12 mouse cellular contexts compared by ENCODE assay signal in the genomic region with DNA sequence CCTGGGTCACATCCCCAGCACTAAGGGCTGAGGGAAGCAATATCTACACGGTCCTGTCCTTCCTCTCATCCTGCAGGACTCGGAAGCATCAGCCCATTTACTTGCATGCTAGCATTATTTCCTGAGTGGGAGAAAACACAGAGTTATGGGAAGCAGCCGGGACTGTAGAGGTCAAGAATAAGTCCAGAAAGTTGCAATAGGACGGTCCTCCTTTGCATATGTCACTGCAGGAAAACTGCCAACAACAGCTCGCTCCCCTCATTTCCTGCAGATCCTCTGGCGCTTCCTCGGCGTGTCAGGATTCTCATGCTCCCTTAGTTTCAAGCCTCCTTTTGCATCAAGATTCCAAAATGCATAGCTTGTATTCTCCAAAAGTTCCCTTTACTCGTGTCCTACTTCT. TPM values are rescaled to one million over a fixed set of nuclear protein-coding genes. Genes with fewer than 3 reads are reported as not detected.
A peak's percentile ranks its signal among the peaks of the same experiment; 100 is the strongest.
DNase-seq lines count a peak whose midpoint lies in the region; ATAC-seq and TF ChIP-seq lines count a peak whose summit lies in the region.
"Had no signal": no experiment of that assay in that cellular context is flagged by ENCODE, and none has a peak within 500 bp of the region (broad histone marks: within the 10 kb centered on the region; RNA-seq: fewer than 3 reads in every experiment).

No protein-coding gene starts in this region.

- no peaks in the 10 kb centered on the region for H3K9me3 ChIP-seq in heart, embryonic 10.5 days
- no peaks in the 10 kb centered on the region for H3K9me3 ChIP-seq in heart, embryonic 14.5 days (ENCODE audit: control insufficient read depth, low read length)
- H3K9me3 ChIP-seq in lung, embryonic 15.5 days, result no peaks in the 10 kb centered on the region
- H3K9me3 ChIP-seq in liver, embryonic 12.5 days (replicated peaks), result no peaks in the 10 kb centered on the region

- H3K4me2 ChIP-seq in heart, embryonic 14.5 days (ENCODE audit: low read length), result no peak overlapping the region
- 0 out of 2 replicates have a peak overlapping the region, but pooled peaks have one; percentile 3 for H3K4me2 ChIP-seq in lung, embryonic 15.5 days
- no peak overlapping the region for H3K4me2 ChIP-seq in liver, embryonic 12.5 days

- no peak for TF ChIP-seq CTCF in heart, adult 2 months (IDR thresholded peaks at IDR 0.05)

- H3K79me2 ChIP-seq in heart, adult 2 months (replicated peaks; ENCODE audit: control insufficient read depth, insufficient read depth, low read length), result peaks cover 8% of the 10 kb centered on the region

- H3K4me3 ChIP-seq in heart, adult 2 months, result no peak overlapping the region
- H3K4me3 ChIP-seq in heart, embryonic 10.5 days, result no peak overlapping the region
- no peak overlapping the region for H3K4me3 ChIP-seq in heart, embryonic 14.5 days (ENCODE audit: control insufficient read depth in 1 of 2, insufficient read depth in 1 of 2, low read depth in 1 of 2, low read length in 2 of 2)
- H3K4me3 ChIP-seq in lung, embryonic 15.5 days, result no peak overlapping the region
- no peak overlapping the region for H3K4me3 ChIP-seq in liver, embryonic 12.5 days
- H3K4me3 ChIP-seq: layer of hippocampus, adult 2 months had no signal

- peaks cover 15% of the 10 kb centered on the region for H3K36me3 ChIP-seq in heart, adult 2 months (ENCODE audit: control insufficient read depth, insufficient read depth, low read length)
- H3K36me3 ChIP-seq in heart, embryonic 10.5 days, result peaks cover 24% of the 10 kb centered on the region; the same call in 1 of the 2 replicates
- peaks cover 24% of the 10 kb centered on the region; the same call in 1 of the 2 replicates for H3K36me3 ChIP-seq in heart, embryonic 14.5 days (ENCODE audit: control insufficient read depth, insufficient read depth, low read length)
- H3K36me3 ChIP-seq in lung, embryonic 15.5 days, result 0 out of 2 replicates have a peak, but pooled peaks cover 9% of the 10 kb centered on the region
- peaks cover 16% of the 10 kb centered on the region; the same call in 1 of the 2 replicates for H3K36me3 ChIP-seq in liver, embryonic 12.5 days

- no peak for ATAC-seq in heart, embryonic 14.5 days (ENCODE audit: insufficient number of reproducible peaks, insufficient read depth, low FRiP score, low read depth)
- ATAC-seq in lung, embryonic 15.5 days (ENCODE audit: borderline replicate concordance, extremely low read depth, low FRiP score, low TSS enrichment), result no peak
- no peak for ATAC-seq in liver, embryonic 12.5 days
- ATAC-seq: forebrain, embryonic 14.5 days had no signal

- peak in 1 of 2 experiments; percentile 32 for DNase-seq in heart, adult 2 months
- no peak for DNase-seq in heart, embryonic 10.5 days (ENCODE audit: low spot score)
- peak; percentile 56 for DNase-seq in cerebellum, adult 9-11 months
- DNase-seq in frontal cortex, postnatal 10 days (ENCODE audit: low spot score in 2 of 2), result no peak
- DNase-seq in spleen, postnatal 36 days (ENCODE audit: low spot score in 2 of 2), result no peak
- DNase-seq: right cerebral cortex, postnatal 14 days had no signal

- peaks cover 9% of the 10 kb centered on the region for H3K4me1 ChIP-seq in heart, adult 2 months (ENCODE audit: control insufficient read depth, insufficient read depth, low read length)
- peaks cover 10% of the 10 kb centered on the region for H3K4me1 ChIP-seq in heart, embryonic 10.5 days
- peaks cover 2 to 10% of the 10 kb centered on the region in 2 experiments; a peak in 2 of 4 replicates for H3K4me1 ChIP-seq in heart, embryonic 14.5 days (ENCODE audit: control insufficient read depth in 2 of 2, insufficient read depth in 2 of 2, low read length in 2 of 2)
- H3K4me1 ChIP-seq in lung, embryonic 15.5 days, result peaks cover 15% of the 10 kb centered on the region
- H3K4me1 ChIP-seq in liver, embryonic 12.5 days, result peaks cover 39% of the 10 kb centered on the region

- WGBS in heart, adult 2 months, result 33% methylated on average over 9 of the region's 9 CpGs
- WGBS in heart, embryonic 10.5 days, result 66% methylated on average over 9 of the region's 9 CpGs
- 61% methylated on average over 9 of the region's 9 CpGs for WGBS in heart, embryonic 14.5 days
- 39% methylated on average over 9 of the region's 9 CpGs for WGBS in lung, embryonic 15.5 days
- WGBS in liver, embryonic 12.5 days (ENCODE audit: insufficient replicate concordance), result 70% methylated on average over 9 of the region's 9 CpGs

- TF ChIP-seq EP300 in heart, adult 2 months (IDR thresholded peaks at IDR 0.05; ENCODE audit: insufficient read depth, low read depth, low read length), result 0 out of 2 replicates have a peak, but pooled peaks have one; percentile 23

- intact Hi-C loops in heart, adult 2 months (cut with DNase I), result no loop called here

- no peaks in the 10 kb centered on the region for H3K27me3 ChIP-seq in heart, adult 2 months (ENCODE audit: control insufficient read depth, insufficient read depth, low read length)
- no peaks in the 10 kb centered on the region for H3K27me3 ChIP-seq in heart, embryonic 10.5 days (ENCODE audit: insufficient read depth, poor library complexity, severe bottlenecking)
- H3K27me3 ChIP-seq in heart, embryonic 14.5 days (ENCODE audit: control insufficient read depth, insufficient read depth, low read length), result no peaks in the 10 kb centered on the region
- H3K27me3 ChIP-seq in lung, embryonic 15.5 days, result no peaks in the 10 kb centered on the region
- no peaks in the 10 kb centered on the region for H3K27me3 ChIP-seq in liver, embryonic 12.5 days (replicated peaks)
- H3K27me3 ChIP-seq: CH12.LX had no signal

- no peak for TF ChIP-seq POLR2A in heart, adult 2 months (IDR thresholded peaks at IDR 0.05; ENCODE audit: insufficient read depth, low read depth, low read length)

- no peak overlapping the region; the same call in 1 of the 2 replicates for H3K27ac ChIP-seq in heart, adult 2 months
- no peak overlapping the region for H3K27ac ChIP-seq in heart, embryonic 10.5 days
- peak overlapping the region; percentile 31 to 49; a peak in 2 of 4 replicates for H3K27ac ChIP-seq in heart, embryonic 14.5 days (replicated peaks in 1 of 2; ENCODE audit: control insufficient read depth in 1 of 2, insufficient read depth in 1 of 2, low read depth in 2 of 2, low read length in 2 of 2)
- peak overlapping the region; percentile 31; the same call in 1 of the 2 replicates for H3K27ac ChIP-seq in lung, embryonic 15.5 days
- H3K27ac ChIP-seq in liver, embryonic 12.5 days, result no peak overlapping the region
- H3K27ac ChIP-seq: layer of hippocampus, adult 2 months had no signal

- no peak overlapping the region for H3K9ac ChIP-seq in heart, adult 2 months (ENCODE audit: low read depth, low read length)
- no peak overlapping the region for H3K9ac ChIP-seq in heart, embryonic 14.5 days (ENCODE audit: low read length)
- no peak overlapping the region for H3K9ac ChIP-seq in lung, embryonic 15.5 days
- no peak overlapping the region for H3K9ac ChIP-seq in liver, embryonic 12.5 days

RNA-seq across cellular contexts. Expression of a gene that starts 4.8 kb away (rescaled TPM):
- 10 to 100 TPM; 31.6 to 32.3 TPM for total RNA-seq in heart, adult 2 months (2021)
- 31.1 and 38.1 TPM in 2 replicates for polyA plus RNA-seq in heart, adult 2 months (2012; rRNA removed)
- 38.8 and 39.1 TPM in 2 replicates for polyA plus RNA-seq in heart, embryonic 10.5 days (2016; fragmentation: Nextera tagmentation; extraction: Ambion mirVana)
- polyA plus RNA-seq in heart, embryonic 14.5 days (2014; fragmentation: Nextera tagmentation; extraction: Ambion mirVana), result 29.9 and 31.8 TPM in 2 replicates
- polyA plus RNA-seq in lung, embryonic 15.5 days (2015; fragmentation: Nextera tagmentation; extraction: Ambion mirVana), result 36.8 and 40.9 TPM in 2 replicates
- polyA plus RNA-seq in liver, embryonic 12.5 days (2016; fragmentation: Nextera tagmentation; extraction: Ambion mirVana), result 17.7 and 18.4 TPM in 2 replicates

RNA-seq across cellular contexts. Expression of a gene that starts 33.5 kb away (rescaled TPM):
- 1 to 10 TPM; 4.4 to 4.7 TPM for total RNA-seq in heart, adult 2 months (2021)
- polyA plus RNA-seq in heart, adult 2 months (2012; rRNA removed), result 2.8 and 3.4 TPM in 2 replicates
- polyA plus RNA-seq in heart, embryonic 10.5 days (2016; fragmentation: Nextera tagmentation; extraction: Ambion mirVana), result 12.3 and 19.4 TPM in 2 replicates
- 7.8 and 9.2 TPM in 2 replicates for polyA plus RNA-seq in heart, embryonic 14.5 days (2014; fragmentation: Nextera tagmentation; extraction: Ambion mirVana)
- polyA plus RNA-seq in lung, embryonic 15.5 days (2015; fragmentation: Nextera tagmentation; extraction: Ambion mirVana), result 14.2 and 16.2 TPM in 2 replicates
- polyA plus RNA-seq in liver, embryonic 12.5 days (2016; fragmentation: Nextera tagmentation; extraction: Ambion mirVana), result 22.3 and 22.8 TPM in 2 replicates

Comparison
In these comparisons a context has a peak if more than half of its experiments do, and no peak if none do; other contexts are left out.
1. H3K27ac ChIP-seq: peak in heart, embryonic 14.5 days (2 of 2) and lung, embryonic 15.5 days (single experiment); none in heart, adult 2 months (single experiment), heart, embryonic 10.5 days (single experiment) and liver, embryonic 12.5 days (single experiment).